Mouse (Mus musculus): ENCODE results near the gene Bckdhb. TPM values are rescaled to one million over a fixed set of nuclear protein-coding genes. Genes with fewer than 3 reads are reported as not detected.
"Not testable (repeated sequence)": the region's sequence is repeated elsewhere in the genome, so short reads cannot be mapped to it uniquely, and the experiment has no call there.

Bckdhb gene
- total RNA-seq (2017), result 9.4 and 20.1 TPM in 2 replicates

GRCm38 (mm10) chr9:83924878-83925687, at the start of gene Bckdhb:
TSS of gene Bckdhb (plus strand) at chr9:83925145.
- peak; percentile 100 for ATAC-seq (replicated peaks in 1 of 2; ENCODE audit: insufficient read depth in 1 of 2, low FRiP score in 2 of 2, low TSS enrichment in 1 of 2, low read depth in 1 of 2, poor library complexity in 2 of 2, severe bottlenecking in 2 of 2)

- ATAC-seq (replicated peaks in 1 of 2; ENCODE audit: insufficient read depth in 1 of 2, low FRiP score in 2 of 2, low TSS enrichment in 1 of 2, low read depth in 1 of 2, poor library complexity in 2 of 2, severe bottlenecking in 2 of 2), result no peak
These were observed 42.8 kb upstream of the Bckdhb start for GRCm38 (mm10) chr9:83882191-83882590.

- peak in 1 of 2 experiments; percentile 56; a peak in 2 of 4 replicates for ATAC-seq (replicated peaks in 1 of 2; ENCODE audit: insufficient read depth in 1 of 2, low FRiP score in 2 of 2, low TSS enrichment in 1 of 2, low read depth in 1 of 2, poor library complexity in 2 of 2, severe bottlenecking in 2 of 2)
These were observed 38.8 kb upstream of the Bckdhb start for GRCm38 (mm10) chr9:83886149-83886548.

GRCm38 (mm10) chr9:83888214-83888613, 36.7 kb upstream of the Bckdhb start:
- no peak for ATAC-seq (replicated peaks in 1 of 2; ENCODE audit: insufficient read depth in 1 of 2, low FRiP score in 2 of 2, low TSS enrichment in 1 of 2, low read depth in 1 of 2, poor library complexity in 2 of 2, severe bottlenecking in 2 of 2)

- no peak for ATAC-seq (replicated peaks in 1 of 2; ENCODE audit: insufficient read depth in 1 of 2, low FRiP score in 2 of 2, low TSS enrichment in 1 of 2, low read depth in 1 of 2, poor library complexity in 2 of 2, severe bottlenecking in 2 of 2)
These were observed 31.9 kb upstream of the Bckdhb start for GRCm38 (mm10) chr9:83893073-83893472.

GRCm38 (mm10) chr9:83893767-83894330, 31.1 kb upstream of the Bckdhb start:
- ATAC-seq (replicated peaks in 1 of 2; ENCODE audit: insufficient read depth in 1 of 2, low FRiP score in 2 of 2, low TSS enrichment in 1 of 2, low read depth in 1 of 2, poor library complexity in 2 of 2, severe bottlenecking in 2 of 2), result peak in 1 of 2 experiments; percentile 53; a peak in 1 of 4 replicates

GRCm38 (mm10) chr9:83902086-83902485, 22.9 kb upstream of the Bckdhb start:
- peak in 1 of 2 experiments; percentile 69; a peak in 1 of 4 replicates for ATAC-seq (replicated peaks in 1 of 2; ENCODE audit: insufficient read depth in 1 of 2, low FRiP score in 2 of 2, low TSS enrichment in 1 of 2, low read depth in 1 of 2, poor library complexity in 2 of 2, severe bottlenecking in 2 of 2)

- ATAC-seq (replicated peaks in 1 of 2; ENCODE audit: insufficient read depth in 1 of 2, low FRiP score in 2 of 2, low TSS enrichment in 1 of 2, low read depth in 1 of 2, poor library complexity in 2 of 2, severe bottlenecking in 2 of 2), result no peak
These were observed 19.1 kb upstream of the Bckdhb start for GRCm38 (mm10) chr9:83905820-83906219.

- no peak for ATAC-seq (replicated peaks in 1 of 2; ENCODE audit: insufficient read depth in 1 of 2, low FRiP score in 2 of 2, low TSS enrichment in 1 of 2, low read depth in 1 of 2, poor library complexity in 2 of 2, severe bottlenecking in 2 of 2)
These were observed 17.9 kb upstream of the Bckdhb start for GRCm38 (mm10) chr9:83907017-83907416.

- no peak for ATAC-seq (replicated peaks in 1 of 2; ENCODE audit: insufficient read depth in 1 of 2, low FRiP score in 2 of 2, low TSS enrichment in 1 of 2, low read depth in 1 of 2, poor library complexity in 2 of 2, severe bottlenecking in 2 of 2)
These were observed 15.1 kb upstream of the Bckdhb start for GRCm38 (mm10) chr9:83909836-83910235.

- no peak for ATAC-seq (replicated peaks in 1 of 2; ENCODE audit: insufficient read depth in 1 of 2, low FRiP score in 2 of 2, low TSS enrichment in 1 of 2, low read depth in 1 of 2, poor library complexity in 2 of 2, severe bottlenecking in 2 of 2)
These were observed 14.0 kb upstream of the Bckdhb start for GRCm38 (mm10) chr9:83910926-83911325.

GRCm38 (mm10) chr9:83922076-83922475, 2.9 kb upstream of the Bckdhb start:
- no peak for ATAC-seq (replicated peaks in 1 of 2; ENCODE audit: insufficient read depth in 1 of 2, low FRiP score in 2 of 2, low TSS enrichment in 1 of 2, low read depth in 1 of 2, poor library complexity in 2 of 2, severe bottlenecking in 2 of 2)

GRCm38 (mm10) chr9:83924356-83924755, 589 bp upstream of the Bckdhb start:
- no peak for ATAC-seq (replicated peaks in 1 of 2; ENCODE audit: insufficient read depth in 1 of 2, low FRiP score in 2 of 2, low TSS enrichment in 1 of 2, low read depth in 1 of 2, poor library complexity in 2 of 2, severe bottlenecking in 2 of 2)

- ATAC-seq (replicated peaks in 1 of 2; ENCODE audit: insufficient read depth in 1 of 2, low FRiP score in 2 of 2, low TSS enrichment in 1 of 2, low read depth in 1 of 2, poor library complexity in 2 of 2, severe bottlenecking in 2 of 2), result no peak
These were observed 720 bp downstream of the Bckdhb start for GRCm38 (mm10) chr9:83925688-83926041.

GRCm38 (mm10) chr9:83926302-83926701, 1.4 kb downstream of the Bckdhb start:
- no peak for ATAC-seq (replicated peaks in 1 of 2; ENCODE audit: insufficient read depth in 1 of 2, low FRiP score in 2 of 2, low TSS enrichment in 1 of 2, low read depth in 1 of 2, poor library complexity in 2 of 2, severe bottlenecking in 2 of 2)

- not testable (repeated sequence) for ATAC-seq (replicated peaks in 1 of 2; ENCODE audit: insufficient read depth in 1 of 2, low FRiP score in 2 of 2, low TSS enrichment in 1 of 2, low read depth in 1 of 2, poor library complexity in 2 of 2, severe bottlenecking in 2 of 2)
These were observed 14.6 kb downstream of the Bckdhb start for GRCm38 (mm10) chr9:83939501-83939900.

GRCm38 (mm10) chr9:83940016-83940415, 15.1 kb downstream of the Bckdhb start:
- ATAC-seq (replicated peaks in 1 of 2; ENCODE audit: insufficient read depth in 1 of 2, low FRiP score in 2 of 2, low TSS enrichment in 1 of 2, low read depth in 1 of 2, poor library complexity in 2 of 2, severe bottlenecking in 2 of 2), result no peak

GRCm38 (mm10) chr9:83940537-83941363, 15.8 kb downstream of the Bckdhb start:
- ATAC-seq (replicated peaks in 1 of 2; ENCODE audit: insufficient read depth in 1 of 2, low FRiP score in 2 of 2, low TSS enrichment in 1 of 2, low read depth in 1 of 2, poor library complexity in 2 of 2, severe bottlenecking in 2 of 2), result no peak
